Mouse (Mus musculus): ENCODE measurements around the gene Gm21958. TPM values are rescaled to one million over a fixed set of nuclear protein-coding genes. Genes with fewer than 3 reads are reported as not detected.

The Gm21958 gene
- polyA plus RNA-seq, 1 experiment from 2014 or later, result not detected

DNA sequence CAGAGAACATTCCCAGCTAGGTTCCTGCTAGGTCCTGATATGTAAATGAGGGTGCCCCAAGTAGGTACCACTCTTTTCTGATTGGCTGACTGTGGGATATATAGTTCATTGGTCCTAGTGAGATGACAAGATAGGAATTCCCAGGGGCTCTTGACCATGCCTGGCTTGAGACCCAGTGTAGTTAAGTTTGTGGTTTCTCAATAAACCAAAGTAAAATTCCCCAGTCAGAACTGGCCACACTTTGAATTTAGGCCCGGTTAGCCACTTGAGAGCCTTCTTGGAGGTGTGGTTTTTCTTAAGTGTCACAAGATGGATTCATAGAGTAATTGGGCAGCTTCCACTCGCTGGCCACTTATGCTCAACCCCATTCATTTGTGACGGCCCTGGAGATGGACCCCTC lies 42.0 kb downstream of the Gm21958 start:
- Histone ChIP-seq H3K4me1 (replicated peaks; ENCODE audit: control insufficient read depth, insufficient read depth, low read length) (no peaks in the 10 kb centered on the region), H3K4me3 (replicated peaks; ENCODE audit: low read length) (no peak overlapping the region), H3K27ac (no peak overlapping the region), H3K9ac (no peak overlapping the region), H3K27me3 (ENCODE audit: control insufficient read depth, insufficient read depth, low read length) (no peaks in the 10 kb centered on the region), H3K9me3 (ENCODE audit: control insufficient read depth, low read length) (no peaks in the 10 kb centered on the region), H3K4me2 (replicated peaks) (no peak overlapping the region), H3K36me3 (replicated peaks; ENCODE audit: control insufficient read depth, insufficient read depth) (no peaks in the 10 kb centered on the region)
- ATAC-seq (ENCODE audit: low FRiP score) (no peak), DNase-seq (ENCODE audit: low spot score) (no peak)
- WGBS, result 85% methylated on average over 3 of the region's 3 CpGs

DNA sequence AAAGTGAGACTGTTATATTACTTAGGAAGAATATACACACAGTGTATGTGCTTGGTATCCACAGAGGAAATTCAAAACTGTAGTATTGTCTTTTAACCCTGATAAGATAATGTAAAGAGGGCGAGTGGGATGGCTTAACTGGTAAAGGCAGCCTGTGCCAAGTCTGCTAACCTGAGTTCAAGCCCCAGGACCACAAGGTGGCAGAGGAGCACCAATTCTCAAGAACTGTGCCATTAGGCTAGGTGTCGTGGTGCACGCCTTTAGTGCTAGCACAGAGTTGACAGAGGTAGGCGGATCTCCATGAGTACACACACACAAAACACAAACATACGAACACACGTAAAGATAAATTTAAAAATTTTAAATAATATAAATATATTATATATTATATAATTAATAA lies 44.6 kb downstream of the Gm21958 start:
- H3K27ac ChIP-seq, result no peak overlapping the region
- no peak for ATAC-seq (ENCODE audit: low FRiP score)
- no peaks in the 10 kb centered on the region for H3K4me1 ChIP-seq (replicated peaks; ENCODE audit: control insufficient read depth, insufficient read depth, low read length)
- no peaks in the 10 kb centered on the region for H3K36me3 ChIP-seq (replicated peaks; ENCODE audit: control insufficient read depth, insufficient read depth)
- H3K9ac ChIP-seq, result no peak overlapping the region
- no peak for DNase-seq (ENCODE audit: low spot score)
- no peaks in the 10 kb centered on the region for H3K27me3 ChIP-seq (ENCODE audit: control insufficient read depth, insufficient read depth, low read length)
- WGBS, result 86% methylated on average over 6 of the region's 6 CpGs
- H3K9me3 ChIP-seq (ENCODE audit: control insufficient read depth, low read length), result no peaks in the 10 kb centered on the region
- no peak overlapping the region for H3K4me2 ChIP-seq (replicated peaks)
- H3K4me3 ChIP-seq (replicated peaks; ENCODE audit: low read length), result no peak overlapping the region

DNA sequence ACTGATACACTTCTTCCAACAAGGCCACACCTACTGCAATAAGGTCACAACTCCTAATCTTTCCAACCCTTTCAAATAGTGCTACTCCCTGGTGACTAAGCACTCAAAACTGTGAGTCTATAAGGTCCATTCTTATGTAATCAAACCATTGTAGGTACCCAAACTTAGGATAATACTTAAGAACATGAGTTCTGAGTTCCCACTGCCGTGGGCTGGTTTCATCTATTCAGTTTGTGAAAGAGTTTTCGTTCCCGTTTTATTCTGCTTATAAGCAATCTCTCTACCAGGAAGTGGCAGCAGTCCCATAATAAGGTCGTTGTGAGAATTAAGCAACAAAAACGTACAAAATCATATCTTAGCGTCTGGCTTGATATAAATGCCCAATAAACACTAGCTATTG lies 45.4 kb downstream of the Gm21958 start:
- H3K4me2 ChIP-seq (replicated peaks), result no peak overlapping the region
- H3K27me3 ChIP-seq (ENCODE audit: control insufficient read depth, insufficient read depth, low read length), result no peaks in the 10 kb centered on the region
- DNase-seq (ENCODE audit: low spot score) (no peak), ATAC-seq (ENCODE audit: low FRiP score) (no peak)
- H3K9ac ChIP-seq, result no peak overlapping the region
- no peak overlapping the region for H3K27ac ChIP-seq
- no peak overlapping the region for H3K4me3 ChIP-seq (replicated peaks; ENCODE audit: low read length)
- 88% methylated on average over 6 of the region's 6 CpGs for WGBS
- H3K36me3 ChIP-seq (replicated peaks; ENCODE audit: control insufficient read depth, insufficient read depth), result no peaks in the 10 kb centered on the region
- no peaks in the 10 kb centered on the region for H3K4me1 ChIP-seq (replicated peaks; ENCODE audit: control insufficient read depth, insufficient read depth, low read length)
- H3K9me3 ChIP-seq (ENCODE audit: control insufficient read depth, low read length), result no peaks in the 10 kb centered on the region

DNA sequence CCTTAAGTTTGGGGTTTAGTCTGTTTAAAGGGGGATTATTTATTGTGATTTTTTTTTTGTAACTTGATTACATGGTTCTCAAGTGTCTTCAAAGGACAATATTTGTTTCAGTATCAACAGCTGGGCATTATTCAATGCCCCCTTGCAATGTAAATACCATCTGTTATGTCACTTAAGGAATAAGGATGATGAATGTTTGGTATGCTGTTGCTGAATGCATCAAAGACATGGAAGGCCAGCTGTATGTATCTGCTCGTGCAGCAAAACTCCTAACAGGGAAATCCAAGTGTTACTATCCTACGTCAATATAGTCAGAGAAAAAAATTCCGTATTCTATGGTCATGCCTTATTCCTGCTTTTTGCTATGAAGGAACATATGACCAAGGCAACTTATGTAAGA lies 46.0 kb downstream of the Gm21958 start:
- Histone ChIP-seq H3K36me3 (replicated peaks; ENCODE audit: control insufficient read depth, insufficient read depth) (no peaks in the 10 kb centered on the region), H3K4me3 (replicated peaks; ENCODE audit: low read length) (no peak overlapping the region), H3K4me2 (replicated peaks) (no peak overlapping the region), H3K27ac (no peak overlapping the region), H3K9ac (no peak overlapping the region), H3K9me3 (ENCODE audit: control insufficient read depth, low read length) (no peaks in the 10 kb centered on the region), H3K27me3 (ENCODE audit: control insufficient read depth, insufficient read depth, low read length) (no peaks in the 10 kb centered on the region), H3K4me1 (replicated peaks; ENCODE audit: control insufficient read depth, insufficient read depth, low read length) (no peaks in the 10 kb centered on the region)
- 89% methylated on average over 3 of the region's 3 CpGs for WGBS
- no peak for ATAC-seq (ENCODE audit: low FRiP score)
- DNase-seq (ENCODE audit: low spot score), result no peak

Other genes with a start within 250 kb of the Gm21958 start
- 83.8 and 86.8 TPM in 2 replicates for gene Supt20, start 21.5 kb downstream of the Gm21958 start, polyA plus RNA-seq (2014; fragmentation: Nextera tagmentation; extraction: Ambion mirVana)
- gene Exosc8, start 21.0 kb upstream of the Gm21958 start, polyA plus RNA-seq (2014; fragmentation: Nextera tagmentation; extraction: Ambion mirVana), result 71.6 and 82.1 TPM in 2 replicates
- gene Alg5, start 21.2 kb upstream of the Gm21958 start, polyA plus RNA-seq (2014; fragmentation: Nextera tagmentation; extraction: Ambion mirVana), result 49.8 and 52.3 TPM in 2 replicates
- 0.83 and 1.0 TPM in 2 replicates for gene Smad9, start 41.2 kb upstream of the Gm21958 start, polyA plus RNA-seq (2014; fragmentation: Nextera tagmentation; extraction: Ambion mirVana)
- gene Rfxap, start 93.4 kb upstream of the Gm21958 start, polyA plus RNA-seq (2014; fragmentation: Nextera tagmentation; extraction: Ambion mirVana), result 54.1 and 71.7 TPM in 2 replicates
- gene Sertm1, start 201.5 kb upstream of the Gm21958 start, polyA plus RNA-seq (2014; fragmentation: Nextera tagmentation; extraction: Ambion mirVana), result 1.4 and 1.5 TPM in 2 replicates